Mouse (Mus musculus): ENCODE data around the gene Ryr2. TPM values are rescaled to one million over a fixed set of nuclear protein-coding genes. Genes with fewer than 3 reads are reported as not detected.

Gene Ryr2
- polyA plus RNA-seq, 1 experiment from 2014 or later: 1.1 TPM

DNA sequence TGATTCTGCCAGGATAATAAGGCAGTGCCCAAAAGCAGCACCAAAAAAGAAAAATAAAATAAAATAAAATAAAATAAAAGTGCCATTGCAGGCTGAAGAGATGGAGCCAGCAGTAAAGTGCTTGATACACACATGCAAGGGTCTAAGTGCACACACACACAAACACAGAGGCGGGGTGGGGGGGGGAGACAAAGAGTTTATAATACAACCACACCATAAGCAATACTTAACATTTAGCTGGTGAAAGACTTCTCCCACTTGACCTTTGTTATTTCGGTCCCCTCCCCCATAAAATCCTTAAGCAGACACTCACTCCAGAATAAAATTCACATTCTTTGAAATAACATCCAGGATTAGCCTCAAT, 22.7 kb downstream of the Ryr2 start:
- Histone ChIP-seq H3K4me1 (no peaks in the 10 kb centered on the region), H3K9ac (no peak overlapping the region), H3K9me3 (replicated peaks) (no peaks in the 10 kb centered on the region), H3K27me3 (0 out of 2 replicates have a peak, but pooled peaks cover 2% of the 10 kb centered on the region), H3K36me3 (no peaks in the 10 kb centered on the region), H3K27ac (no peak overlapping the region), H3K4me2 (replicated peaks) (no peak overlapping the region), H3K4me3 (no peak overlapping the region)
- WGBS: 84% methylated on average over 2 of the region's 2 CpGs
- no peak for ATAC-seq (ENCODE audit: low FRiP score)

GRCm38 (mm10) chr13:12083443-12084111, 23.2 kb downstream of the Ryr2 start:
- ATAC-seq (ENCODE audit: low FRiP score): peak; percentile 61; the same call in 1 of the 2 replicates
- Histone ChIP-seq H3K36me3 (no peaks in the 10 kb centered on the region), H3K4me2 (replicated peaks) (no peak overlapping the region), H3K9ac (no peak overlapping the region), H3K9me3 (replicated peaks) (no peaks in the 10 kb centered on the region), H3K27me3 (0 out of 2 replicates have a peak, but pooled peaks cover 2% of the 10 kb centered on the region), H3K27ac (no peak overlapping the region), H3K4me1 (no peaks in the 10 kb centered on the region), H3K4me3 (no peak overlapping the region)
- WGBS: 50% methylated on average over 10 of the region's 10 CpGs

DNA sequence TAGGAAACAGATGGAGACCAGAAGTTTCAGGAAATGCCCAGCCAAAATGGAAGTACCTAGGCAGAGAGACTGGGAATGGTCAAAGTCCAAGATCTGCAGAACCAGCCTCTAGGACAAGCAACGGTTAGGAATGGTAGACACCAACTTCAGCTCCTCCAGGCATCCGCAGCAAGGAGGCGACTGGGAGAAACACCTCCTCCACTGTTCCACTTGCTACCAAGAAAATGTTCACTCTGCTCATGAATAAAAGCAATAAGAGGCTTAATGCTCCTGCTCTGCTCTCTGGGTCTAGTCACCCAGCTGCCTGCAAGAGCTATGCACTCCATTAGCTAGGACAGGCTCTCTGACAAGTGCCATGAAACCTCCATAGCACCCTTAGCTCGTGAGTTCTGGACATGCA, 26.2 kb downstream of the Ryr2 start:
- Histone ChIP-seq H3K27me3 (0 out of 2 replicates have a peak, but pooled peaks cover 2% of the 10 kb centered on the region), H3K36me3 (no peaks in the 10 kb centered on the region), H3K4me1 (no peaks in the 10 kb centered on the region), H3K4me2 (replicated peaks) (no peak overlapping the region), H3K9me3 (replicated peaks) (no peaks in the 10 kb centered on the region), H3K9ac (no peak overlapping the region), H3K4me3 (no peak overlapping the region), H3K27ac (no peak overlapping the region)
- no peak for ATAC-seq (ENCODE audit: low FRiP score)
- WGBS: 88% methylated on average over 4 of the region's 4 CpGs

- Histone ChIP-seq H3K27ac (no peak overlapping the region), H3K27me3 (no peaks in the 10 kb centered on the region), H3K9me3 (replicated peaks) (no peaks in the 10 kb centered on the region), H3K36me3 (no peaks in the 10 kb centered on the region), H3K4me1 (no peaks in the 10 kb centered on the region), H3K4me3 (no peak overlapping the region), H3K9ac (no peak overlapping the region), H3K4me2 (replicated peaks) (no peak overlapping the region)
- WGBS: 75% methylated on average over 4 of the region's 4 CpGs
- ATAC-seq (ENCODE audit: low FRiP score): no peak
These were observed 27.2 kb downstream of the Ryr2 start for GRCm38 (mm10) chr13:12079536-12079935.

GRCm38 (mm10) chr13:12074897-12075296, 31.8 kb downstream of the Ryr2 start:
- 85% methylated on average over 6 of the region's 6 CpGs for WGBS
- no peak overlapping the region for H3K4me2 ChIP-seq (replicated peaks)
- no peak overlapping the region for H3K4me3 ChIP-seq
- H3K36me3 ChIP-seq: no peaks in the 10 kb centered on the region
- H3K9me3 ChIP-seq (replicated peaks): no peaks in the 10 kb centered on the region
- no peak overlapping the region for H3K9ac ChIP-seq
- H3K27me3 ChIP-seq: no peaks in the 10 kb centered on the region
- ATAC-seq (ENCODE audit: low FRiP score): no peak
- H3K27ac ChIP-seq: no peak overlapping the region
- 0 out of 2 replicates have a peak, but pooled peaks cover 12% of the 10 kb centered on the region for H3K4me1 ChIP-seq

- H3K4me1 ChIP-seq: 0 out of 2 replicates have a peak, but pooled peaks cover 12% of the 10 kb centered on the region
- H3K36me3 ChIP-seq: no peaks in the 10 kb centered on the region
- no peaks in the 10 kb centered on the region for H3K9me3 ChIP-seq (replicated peaks)
- H3K4me3 ChIP-seq: no peak overlapping the region
- no peak overlapping the region for H3K9ac ChIP-seq
- no peaks in the 10 kb centered on the region for H3K27me3 ChIP-seq
- no peak overlapping the region for H3K27ac ChIP-seq
- 61% methylated on average over 7 of the region's 7 CpGs for WGBS
- ATAC-seq (ENCODE audit: low FRiP score): 0 out of 2 replicates have a peak, but pooled peaks have one; percentile 23
- H3K4me2 ChIP-seq (replicated peaks): no peak overlapping the region
These were observed 34.2 kb downstream of the Ryr2 start for GRCm38 (mm10) chr13:12072571-12072970.

GRCm38 (mm10) chr13:12072112-12072511, 34.6 kb downstream of the Ryr2 start:
- H3K4me2 ChIP-seq (replicated peaks): no peak overlapping the region
- no peaks in the 10 kb centered on the region for H3K9me3 ChIP-seq (replicated peaks)
- H3K36me3 ChIP-seq: no peaks in the 10 kb centered on the region
- H3K27me3 ChIP-seq: no peaks in the 10 kb centered on the region
- no peak overlapping the region for H3K27ac ChIP-seq
- H3K4me1 ChIP-seq: 0 out of 2 replicates have a peak, but pooled peaks cover 12% of the 10 kb centered on the region
- no peak overlapping the region for H3K4me3 ChIP-seq
- H3K9ac ChIP-seq: no peak overlapping the region
- peak; percentile 26; the same call in 1 of the 2 replicates for ATAC-seq (ENCODE audit: low FRiP score)
- 32% methylated on average over 3 of the region's 3 CpGs for WGBS

- Histone ChIP-seq H3K9ac (no peak overlapping the region), H3K27ac (no peak overlapping the region), H3K4me1 (0 out of 2 replicates have a peak, but pooled peaks cover 12% of the 10 kb centered on the region), H3K9me3 (replicated peaks) (no peaks in the 10 kb centered on the region), H3K36me3 (no peaks in the 10 kb centered on the region), H3K4me3 (no peak overlapping the region), H3K27me3 (no peaks in the 10 kb centered on the region), H3K4me2 (replicated peaks) (no peak overlapping the region)
- WGBS: 78% methylated on average over 14 of the region's 14 CpGs
- ATAC-seq (ENCODE audit: low FRiP score): no peak
These were observed 36.3 kb downstream of the Ryr2 start for GRCm38 (mm10) chr13:12070157-12071129.

DNA sequence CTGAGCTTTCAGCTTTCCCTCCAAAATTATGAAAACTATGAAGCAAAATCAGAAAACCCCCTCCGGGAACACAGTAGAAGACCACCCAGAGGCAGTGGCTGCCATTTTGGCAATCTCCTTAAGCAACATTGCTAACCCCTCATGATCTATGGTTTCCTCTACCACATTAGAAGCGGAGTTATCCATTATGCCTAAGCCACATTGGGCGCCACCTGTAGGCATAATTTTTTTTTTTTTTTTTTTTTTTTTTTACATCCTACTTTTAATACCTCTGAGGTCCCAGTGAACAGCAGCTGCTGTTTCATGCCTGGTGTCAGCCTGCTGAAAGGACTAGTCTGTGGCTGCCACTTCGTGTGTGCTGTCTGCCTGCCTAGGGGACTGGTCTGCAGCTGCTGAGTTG, 42.2 kb downstream of the Ryr2 start:
- H3K27ac ChIP-seq: no peak overlapping the region
- H3K36me3 ChIP-seq: no peaks in the 10 kb centered on the region
- H3K27me3 ChIP-seq: no peaks in the 10 kb centered on the region
- no peak for ATAC-seq (ENCODE audit: low FRiP score)
- no peak overlapping the region for H3K9ac ChIP-seq
- 82% methylated on average over 4 of the region's 4 CpGs for WGBS
- no peak overlapping the region for H3K4me2 ChIP-seq (replicated peaks)
- H3K9me3 ChIP-seq (replicated peaks): no peaks in the 10 kb centered on the region
- no peaks in the 10 kb centered on the region for H3K4me1 ChIP-seq
- H3K4me3 ChIP-seq: no peak overlapping the region

DNA sequence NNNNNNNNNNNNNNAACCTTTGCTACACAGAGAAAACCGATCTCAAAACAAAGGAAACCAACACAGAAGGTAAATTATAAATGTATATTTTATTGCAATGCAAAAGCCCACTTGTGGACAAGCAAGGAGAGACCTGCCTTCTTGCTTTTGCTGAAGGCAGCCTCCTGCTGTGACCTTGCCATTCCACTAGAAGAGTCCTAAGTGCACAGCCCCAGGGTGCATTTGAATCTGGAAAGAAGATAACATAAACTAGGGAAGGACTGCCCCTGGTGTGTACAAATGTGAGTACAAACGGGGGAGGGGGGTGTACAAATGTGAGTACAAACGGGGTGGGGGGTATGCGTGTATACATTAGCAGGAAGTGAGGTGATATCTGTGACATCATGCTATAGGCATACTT, 43.2 kb downstream of the Ryr2 start:
- Histone ChIP-seq H3K9ac (no peak overlapping the region), H3K4me2 (replicated peaks) (no peak overlapping the region), H3K27ac (no peak overlapping the region), H3K27me3 (no peaks in the 10 kb centered on the region), H3K4me3 (no peak overlapping the region), H3K9me3 (replicated peaks) (no peaks in the 10 kb centered on the region), H3K36me3 (no peaks in the 10 kb centered on the region), H3K4me1 (no peaks in the 10 kb centered on the region)
- WGBS: 78% methylated on average over 4 of the region's 4 CpGs
- no peak for ATAC-seq (ENCODE audit: low FRiP score)

- H3K4me3 ChIP-seq: no peak overlapping the region
- peak; percentile 35; the same call in 1 of the 2 replicates for ATAC-seq (ENCODE audit: low FRiP score)
- no peaks in the 10 kb centered on the region for H3K9me3 ChIP-seq (replicated peaks)
- no peak overlapping the region for H3K9ac ChIP-seq
- 66% methylated on average over 8 of the region's 8 CpGs for WGBS
- no peaks in the 10 kb centered on the region for H3K4me1 ChIP-seq
- no peaks in the 10 kb centered on the region for H3K27me3 ChIP-seq
- no peaks in the 10 kb centered on the region for H3K36me3 ChIP-seq
- no peak overlapping the region for H3K4me2 ChIP-seq (replicated peaks)
- no peak overlapping the region for H3K27ac ChIP-seq
These were observed 49.4 kb downstream of the Ryr2 start for GRCm38 (mm10) chr13:12057357-12057771.

DNA sequence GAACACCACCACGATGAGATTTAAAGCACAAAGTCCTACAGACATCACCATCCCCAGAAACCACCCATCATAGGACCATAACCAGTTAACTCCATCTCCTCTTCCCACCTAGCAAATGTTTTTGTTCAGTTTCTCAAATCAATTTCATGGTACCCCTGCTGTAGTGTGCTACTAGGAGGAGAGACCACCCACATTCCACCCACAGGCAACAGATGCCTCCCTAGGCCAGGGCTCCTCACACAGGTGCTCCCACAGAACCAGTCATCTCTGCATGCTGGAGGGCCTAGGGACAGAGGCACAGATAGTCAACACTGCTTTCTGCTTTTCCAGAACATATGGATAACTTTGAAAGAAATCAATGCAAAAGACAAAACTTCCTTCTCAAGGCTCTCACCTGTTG, 50.8 kb downstream of the Ryr2 start:
- no peak overlapping the region for H3K9ac ChIP-seq
- WGBS: 86% methylated on average over 1 of the region's 1 CpGs
- no peak overlapping the region for H3K27ac ChIP-seq
- no peak for ATAC-seq (ENCODE audit: low FRiP score)
- no peak overlapping the region for H3K4me2 ChIP-seq (replicated peaks)
- no peaks in the 10 kb centered on the region for H3K27me3 ChIP-seq
- no peak overlapping the region for H3K4me3 ChIP-seq
- no peaks in the 10 kb centered on the region for H3K4me1 ChIP-seq
- no peaks in the 10 kb centered on the region for H3K36me3 ChIP-seq
- H3K9me3 ChIP-seq (replicated peaks): no peaks in the 10 kb centered on the region
